Mouse (Mus musculus): ENCODE data around the gene Sh3bgrl3.
A peak's percentile ranks its signal among the peaks of the same experiment; 100 is the strongest.
"Not testable (repeated sequence)": the region's sequence is repeated elsewhere in the genome, so short reads cannot be mapped to it uniquely, and the experiment has no call there.

The Sh3bgrl3 gene

DNA sequence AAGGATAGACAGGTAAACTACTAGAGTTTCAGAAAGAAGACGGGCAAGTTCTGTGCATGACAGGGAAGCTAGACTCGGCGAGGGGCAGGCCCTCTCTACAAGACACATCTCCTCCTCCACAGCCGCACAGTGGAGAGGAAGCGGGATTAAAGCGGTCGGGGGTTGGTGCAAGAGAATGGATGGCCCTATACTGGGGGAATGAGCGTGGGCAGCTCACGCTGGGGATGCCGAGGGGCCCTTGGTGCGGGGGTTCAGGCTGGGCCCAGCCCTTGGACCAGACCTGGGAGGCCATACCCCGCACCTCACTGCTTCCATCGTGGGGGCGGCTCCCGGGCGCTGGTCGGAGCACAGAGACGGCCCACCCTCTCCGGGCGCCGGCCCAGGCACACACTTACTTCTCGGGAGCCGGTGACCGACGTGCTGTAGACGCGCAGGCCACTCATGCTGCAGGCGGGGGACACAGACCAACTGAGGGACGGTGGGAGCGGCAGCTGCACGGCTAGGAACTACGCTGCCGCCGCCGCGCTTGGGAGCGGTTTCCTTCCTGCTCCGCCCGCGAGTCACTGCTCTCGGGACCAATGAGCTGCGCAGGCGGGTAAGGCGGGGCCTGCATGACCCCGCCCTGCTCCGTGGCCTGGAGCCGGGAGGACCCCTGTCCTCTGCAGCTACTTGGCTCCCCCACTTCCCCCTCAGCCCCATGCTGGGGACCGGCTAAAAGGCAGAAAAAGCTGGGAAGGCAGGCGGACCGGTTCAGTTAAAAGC lies at the start of gene Sh3bgrl3:
Sh3bgrl3 (minus strand) TSS at position 569 of the 762 bp plus-strand sequence.
- peak; percentile 61 for DNase-seq (ENCODE audit: low spot score)

DNA sequence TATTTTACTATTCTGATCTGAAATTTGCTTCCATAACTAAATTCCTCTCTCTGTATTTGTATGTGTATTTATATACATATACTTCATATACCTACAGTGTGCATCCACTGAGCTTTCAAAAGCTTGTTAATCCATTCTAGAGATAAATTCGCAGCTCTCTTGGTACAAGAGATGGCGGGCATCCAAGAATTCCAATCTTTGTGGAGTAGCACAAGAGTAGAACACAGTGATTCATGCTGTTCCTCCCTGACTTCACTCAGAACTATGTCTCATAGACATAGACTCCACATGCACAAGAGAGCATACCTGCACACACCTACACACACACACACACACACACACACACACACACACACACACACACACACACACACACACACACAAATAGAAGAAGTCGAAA lies 43.8 kb upstream of the Sh3bgrl3 start:
- no peak for DNase-seq (ENCODE audit: low spot score)

- no peak for DNase-seq (ENCODE audit: low spot score)
These were observed 38.3 kb upstream of the Sh3bgrl3 start for GRCm38 (mm10) chr4:134166906-134167305.

- no peak for DNase-seq (ENCODE audit: low spot score)
These were observed 37.2 kb upstream of the Sh3bgrl3 start for GRCm38 (mm10) chr4:134165548-134166465.

- DNase-seq (ENCODE audit: low spot score) = no peak
These were observed 36.4 kb upstream of the Sh3bgrl3 start for GRCm38 (mm10) chr4:134165024-134165423.

DNA sequence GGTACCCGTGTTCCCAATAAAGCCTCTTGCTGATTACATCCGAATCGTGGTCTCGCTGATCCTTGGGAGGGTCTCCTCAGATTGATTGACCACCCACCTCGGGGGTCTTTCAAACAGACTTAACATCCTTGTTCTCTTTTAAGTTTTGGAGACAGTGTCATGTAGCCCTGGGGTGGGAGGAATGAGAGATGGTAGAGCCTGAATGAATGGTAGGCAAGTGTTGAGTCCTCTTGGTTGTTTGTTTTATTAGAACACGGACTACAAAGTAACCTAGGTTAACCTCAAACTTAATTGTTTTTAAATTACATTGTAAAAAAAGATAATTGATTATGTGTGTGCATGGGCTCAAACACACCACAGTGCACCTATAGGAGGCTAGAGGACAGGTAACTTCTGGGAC lies 36.0 kb upstream of the Sh3bgrl3 start:
- DNase-seq (ENCODE audit: low spot score) = no peak

DNA sequence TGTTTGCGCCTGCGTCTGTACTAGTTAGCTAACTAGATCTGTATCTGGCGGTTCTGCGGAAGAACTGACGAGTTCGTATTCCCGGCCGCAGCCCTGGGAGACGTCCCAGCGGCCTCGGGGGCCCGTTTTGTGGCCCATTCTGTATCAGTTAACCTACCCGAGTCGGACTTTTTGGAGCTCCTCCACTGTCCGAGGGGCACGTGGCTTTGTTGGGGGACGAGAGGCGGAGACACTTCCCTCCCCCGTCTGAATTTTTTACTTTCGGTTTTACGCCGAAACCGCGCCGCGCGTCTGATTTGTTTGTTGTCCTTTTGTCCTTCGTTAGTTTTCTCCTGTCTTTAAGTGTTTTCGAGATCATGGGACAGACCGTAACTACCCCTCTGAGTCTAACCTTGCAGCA lies 31.5 kb upstream of the Sh3bgrl3 start:
- not testable (repeated sequence) for DNase-seq (ENCODE audit: low spot score)

DNA sequence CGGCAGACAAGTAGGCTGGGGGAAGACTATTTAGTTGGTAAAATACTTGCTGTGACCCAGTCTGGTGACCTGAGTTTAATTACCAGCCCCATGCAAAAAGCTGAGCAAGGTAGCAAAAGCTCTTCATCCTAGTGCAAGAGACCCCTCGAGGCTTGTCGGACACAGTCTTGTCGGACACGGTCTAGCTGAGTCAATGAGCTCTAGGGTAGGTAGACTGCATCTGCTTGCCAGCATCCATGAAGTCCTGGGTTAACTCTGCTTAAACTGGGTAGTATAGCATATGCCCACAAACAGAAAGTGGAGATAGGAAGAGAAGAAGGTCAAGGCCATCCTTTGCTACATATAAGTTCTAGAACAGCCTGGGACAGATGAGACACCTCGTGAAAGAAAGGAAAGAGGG lies 30.2 kb upstream of the Sh3bgrl3 start:
- DNase-seq (ENCODE audit: low spot score) = no peak

DNA sequence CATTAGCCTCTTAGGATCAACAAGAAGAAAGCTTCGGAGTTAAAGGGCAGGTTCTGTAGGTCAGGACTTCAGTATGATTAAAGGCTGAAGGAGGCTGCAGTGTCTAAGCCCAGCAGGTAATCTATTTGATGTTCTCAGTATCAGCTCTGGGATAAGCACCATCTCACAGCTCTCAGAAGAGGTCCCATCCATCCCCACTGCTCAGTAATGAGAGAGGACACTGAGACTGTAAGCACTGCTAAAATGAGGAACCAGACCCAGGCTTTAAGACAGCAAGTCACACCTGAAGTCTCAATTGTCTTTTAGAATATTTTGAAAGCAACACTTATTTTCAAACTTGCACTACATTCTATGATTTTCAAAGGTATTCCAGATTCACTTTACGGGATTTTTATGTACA lies 29.0 kb upstream of the Sh3bgrl3 start:
- no peak for DNase-seq (ENCODE audit: low spot score)

DNA sequence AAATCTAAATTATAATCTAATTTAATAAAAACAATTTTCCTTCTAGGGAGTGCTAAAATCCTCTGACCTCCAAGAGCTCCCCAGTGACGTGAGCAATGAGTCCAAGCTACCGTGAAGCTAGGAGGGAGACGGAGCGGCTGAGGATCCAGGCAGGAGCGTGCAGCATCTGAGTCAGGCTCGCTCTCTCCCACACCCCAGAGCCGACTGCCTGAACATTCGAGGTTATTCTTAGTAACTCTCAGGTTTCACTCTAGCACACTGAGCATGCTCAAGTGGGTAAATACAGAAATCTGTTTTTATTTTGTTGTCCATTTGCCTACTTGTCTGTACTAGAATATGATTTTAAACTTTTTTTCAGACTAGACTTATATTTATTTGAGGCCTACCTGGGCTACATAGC lies 28.2 kb upstream of the Sh3bgrl3 start:
- DNase-seq (ENCODE audit: low spot score) = no peak

- no peak for DNase-seq (ENCODE audit: low spot score)
These were observed 27.4 kb upstream of the Sh3bgrl3 start for GRCm38 (mm10) chr4:134155961-134156465.

GRCm38 (mm10) chr4:134155531-134155930 lies 26.9 kb upstream of the Sh3bgrl3 start:
- no peak for DNase-seq (ENCODE audit: low spot score)

GRCm38 (mm10) chr4:134154354-134154753 lies 25.8 kb upstream of the Sh3bgrl3 start:
- no peak for DNase-seq (ENCODE audit: low spot score)

- no peak for DNase-seq (ENCODE audit: low spot score)
These were observed 25.1 kb upstream of the Sh3bgrl3 start for GRCm38 (mm10) chr4:134153656-134154055.

DNA sequence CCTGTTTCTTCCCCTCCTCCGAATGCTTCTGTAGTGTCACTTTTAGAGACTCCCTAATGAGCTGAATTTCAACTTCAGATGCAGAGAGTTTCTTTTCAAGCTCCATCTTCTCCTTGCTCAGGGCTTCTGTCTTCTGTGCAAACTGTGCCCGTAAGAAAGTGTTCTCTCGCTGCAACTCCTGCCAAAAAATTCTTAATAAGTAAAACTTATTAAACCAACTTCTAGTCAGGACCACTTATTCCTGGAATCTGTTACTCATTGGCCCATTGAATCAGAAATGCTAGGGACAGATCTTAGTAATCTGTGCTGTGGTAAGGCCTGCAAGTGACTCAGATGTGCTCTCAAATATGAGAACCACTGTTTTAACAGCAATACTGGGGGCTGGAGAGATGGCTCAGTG lies 23.5 kb upstream of the Sh3bgrl3 start:
- no peak for DNase-seq (ENCODE audit: low spot score)

- DNase-seq (ENCODE audit: low spot score) = no peak
These were observed 20.8 kb upstream of the Sh3bgrl3 start for GRCm38 (mm10) chr4:134149389-134149788.

GRCm38 (mm10) chr4:134144297-134144696 lies 15.7 kb upstream of the Sh3bgrl3 start:
- DNase-seq (ENCODE audit: low spot score) = not testable (repeated sequence)

- DNase-seq (ENCODE audit: low spot score) = no peak
These were observed 10.3 kb upstream of the Sh3bgrl3 start for GRCm38 (mm10) chr4:134138857-134139256.

DNA sequence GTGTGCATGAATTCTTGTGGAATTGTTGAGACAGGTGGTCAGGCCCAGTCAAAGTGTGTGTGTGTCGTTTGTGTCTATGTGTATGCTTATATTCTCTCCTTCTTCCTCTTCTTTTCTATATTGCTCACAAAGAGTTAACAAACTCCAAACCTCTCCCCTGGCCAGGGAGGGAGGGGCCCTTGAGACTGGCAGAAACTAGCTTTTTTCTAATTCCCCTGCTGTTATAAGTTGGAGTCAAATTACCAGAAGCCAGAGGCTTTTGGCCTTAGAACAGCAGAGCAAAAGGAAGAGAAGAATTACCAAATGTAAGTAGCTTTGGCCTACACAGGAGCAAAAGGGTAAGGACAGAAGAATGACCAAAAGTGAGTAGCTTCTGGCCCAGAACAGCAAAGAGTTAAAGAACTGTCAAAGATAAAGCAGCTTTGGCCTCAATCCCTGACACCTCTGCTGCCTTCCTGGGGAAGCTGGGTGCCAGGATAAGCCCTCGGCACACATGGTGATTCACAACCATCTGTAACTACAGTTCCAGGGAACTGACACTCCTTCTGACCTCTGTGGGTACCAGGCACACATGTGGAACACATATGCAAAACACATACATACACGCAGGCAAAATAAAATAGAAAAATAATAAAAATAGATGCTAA lies 7.8 kb upstream of the Sh3bgrl3 start:
- DNase-seq (ENCODE audit: low spot score) = no peak

DNA sequence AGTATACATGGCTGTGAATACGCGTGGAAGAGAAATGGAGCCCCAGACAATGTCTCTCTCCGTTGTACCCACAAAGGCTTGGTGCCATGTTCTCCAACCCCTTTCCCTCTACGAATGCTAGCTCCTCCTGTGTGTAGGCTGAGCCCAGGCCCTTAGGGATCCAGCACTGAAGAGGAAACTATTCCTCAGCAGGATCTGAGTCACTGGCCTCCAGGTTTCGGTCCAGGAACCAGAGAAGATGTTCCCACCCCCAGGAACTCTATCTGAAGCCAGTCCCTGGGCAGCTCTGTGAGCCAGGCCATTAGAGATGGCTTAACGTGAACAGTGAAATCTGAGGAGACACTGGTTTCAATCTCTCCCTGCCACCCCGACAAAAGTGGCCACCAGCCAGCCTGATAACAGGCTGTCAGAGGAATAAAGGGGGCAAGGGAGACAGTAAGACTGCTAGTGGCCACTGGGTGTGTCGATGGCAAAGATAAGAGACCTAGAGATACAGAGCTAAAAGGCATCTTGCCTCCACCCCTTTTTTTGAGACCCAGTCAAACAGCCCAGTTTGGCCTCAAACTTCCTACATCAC lies 4.0 kb upstream of the Sh3bgrl3 start:
- DNase-seq (ENCODE audit: low spot score) = no peak

- DNase-seq (ENCODE audit: low spot score) = no peak
These were observed 3.5 kb upstream of the Sh3bgrl3 start for GRCm38 (mm10) chr4:134132117-134132516.

- DNase-seq (ENCODE audit: low spot score) = no peak
These were observed 893 bp upstream of the Sh3bgrl3 start for GRCm38 (mm10) chr4:134129482-134129881.
